Mouse (Mus musculus): ENCODE data around the gene Cstf2. TPM values are rescaled to one million over a fixed set of nuclear protein-coding genes. Genes with fewer than 3 reads are reported as not detected.

Gene Cstf2
- 53.5 TPM for polyA plus RNA-seq (2017; shearing (Covaris generic))

DNA sequence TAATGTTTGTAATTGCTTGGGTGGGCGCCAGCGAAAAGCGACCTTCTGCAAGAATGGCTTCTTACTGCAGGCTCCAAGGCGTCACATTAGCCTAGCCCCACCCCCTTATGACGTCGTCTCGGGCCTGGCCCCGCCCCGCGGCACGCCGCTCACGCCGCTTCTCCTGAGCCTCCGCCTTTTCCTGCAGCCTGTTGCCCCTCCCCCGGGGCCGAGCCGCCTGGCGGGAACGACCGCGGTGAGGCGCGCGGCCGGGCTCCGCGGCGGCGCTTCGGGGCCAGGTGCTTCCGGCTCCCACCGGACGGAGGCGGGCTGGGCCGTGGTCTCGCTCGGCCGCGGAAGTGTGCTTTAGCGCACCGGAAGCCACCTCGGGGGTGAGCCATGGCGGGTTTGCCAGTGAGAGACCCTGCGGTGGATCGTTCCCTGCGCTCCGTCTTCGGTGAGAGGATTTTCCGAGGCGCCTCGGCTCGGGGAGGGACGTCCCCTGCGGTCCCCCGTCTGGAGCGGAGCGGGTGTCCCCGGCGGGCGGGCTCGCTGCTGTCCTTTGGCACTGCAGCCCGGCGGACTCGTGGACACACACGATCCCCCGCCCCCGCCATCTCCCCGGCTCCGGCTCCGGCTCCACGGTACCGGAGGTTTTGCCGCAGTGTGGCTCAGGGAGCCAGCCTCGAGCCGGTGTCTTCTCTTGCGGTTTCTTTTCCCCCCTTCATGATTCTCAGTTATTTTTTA, at the start of gene Cstf2:
TSS of gene Cstf2 (plus strand) at position 201 of the 726 bp plus-strand sequence.

Other genes with a start within 250 kb of the Cstf2 start
- gene Tnmd, start 208.2 kb upstream of the Cstf2 start, polyA plus RNA-seq (2017; shearing (Covaris generic)): not detected
- 1.3 TPM for gene Tspan6, start 160.8 kb upstream of the Cstf2 start, polyA plus RNA-seq (2017; shearing (Covaris generic))
- gene Srpx2, start 150.8 kb upstream of the Cstf2 start, polyA plus RNA-seq (2017; shearing (Covaris generic)): not detected
- gene Sytl4, start 77.4 kb upstream of the Cstf2 start, polyA plus RNA-seq (2017; shearing (Covaris generic)): not detected
- 13.0 TPM for gene Xkrx, start 102.9 kb downstream of the Cstf2 start, polyA plus RNA-seq (2017; shearing (Covaris generic))
- not detected for gene Arl13a, start 128.3 kb downstream of the Cstf2 start, polyA plus RNA-seq (2017; shearing (Covaris generic))
- not detected for gene Nox1, start 162.8 kb downstream of the Cstf2 start, polyA plus RNA-seq (2017; shearing (Covaris generic))
- 22.0 TPM for gene Trmt2b, start 217.8 kb downstream of the Cstf2 start, polyA plus RNA-seq (2017; shearing (Covaris generic))
- gene Tmem35a, start 236.0 kb downstream of the Cstf2 start, polyA plus RNA-seq (2017; shearing (Covaris generic)): 0.47 TPM
- gene Cenpi, start 248.9 kb downstream of the Cstf2 start, polyA plus RNA-seq (2017; shearing (Covaris generic)): 1.6 TPM

Data from naive thymus-derived CD4-positive, alpha-beta T cell, adult 5 months (primary cell).